Mouse (Mus musculus): ENCODE data around the gene Rpp21.
"Not testable (repeated sequence)": the region's sequence is repeated elsewhere in the genome, so short reads cannot be mapped to it uniquely, and the experiment has no call there.

Rpp21 gene

GRCm38 (mm10) chr17:36237321-36237921, 20.4 kb downstream of the Rpp21 start:
- no peak for DNase-seq (ENCODE audit: low read depth in 1 of 2, low spot score in 2 of 2)

GRCm38 (mm10) chr17:36235300-36235699, 22.6 kb downstream of the Rpp21 start:
- not testable (repeated sequence) for DNase-seq (ENCODE audit: low read depth in 1 of 2, low spot score in 2 of 2)

DNA sequence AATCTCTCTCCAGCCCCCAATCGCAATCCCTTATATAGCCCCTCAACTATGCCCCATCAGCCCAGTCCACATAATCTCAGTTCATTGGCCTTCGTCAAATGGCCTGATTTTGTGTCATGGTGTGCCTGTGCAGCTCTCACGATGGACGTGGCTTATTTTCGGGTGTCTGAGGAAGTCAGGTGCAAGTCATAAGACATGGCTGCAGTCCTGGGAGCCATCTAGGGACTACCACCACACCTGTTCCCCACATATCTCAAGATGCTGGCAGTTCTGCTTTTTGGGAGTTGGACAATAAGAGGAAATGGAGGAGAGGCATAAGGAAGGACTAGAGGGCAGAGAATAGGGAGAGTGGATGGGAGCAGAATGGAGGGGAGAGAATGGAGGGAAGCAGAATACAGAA, 24.3 kb downstream of the Rpp21 start:
- DNase-seq (ENCODE audit: low read depth in 1 of 2, low spot score in 2 of 2) = no peak

- peak; percentile 19 to 64 for DNase-seq (ENCODE audit: low read depth in 1 of 2, low spot score in 2 of 2)
Measured at GRCm38 (mm10) chr17:36231318-36231717, 26.6 kb downstream of the Rpp21 start.

DNA sequence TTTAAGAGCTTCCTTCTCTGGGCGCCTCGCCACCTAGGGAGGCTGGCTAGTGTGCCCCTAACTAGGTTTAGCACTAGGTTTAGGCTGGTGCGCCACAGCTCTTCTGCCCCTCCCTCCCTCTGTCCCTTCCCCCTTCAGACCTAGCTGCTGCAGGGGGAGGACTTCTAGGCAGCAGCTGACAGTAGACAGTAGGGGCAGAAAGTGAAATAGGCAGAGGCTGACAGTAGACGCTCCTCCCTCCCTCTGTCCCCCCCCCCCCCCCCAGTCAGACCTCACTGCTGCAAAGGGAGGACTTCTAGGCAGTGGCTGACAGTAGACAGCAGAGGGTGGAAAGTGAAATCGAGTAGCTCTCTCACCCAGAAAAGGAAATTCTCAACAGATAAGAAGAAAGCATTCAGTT, 28.8 kb downstream of the Rpp21 start:
- no peak for DNase-seq (ENCODE audit: low read depth in 1 of 2, low spot score in 2 of 2)

GRCm38 (mm10) chr17:36226921-36227320, 30.9 kb downstream of the Rpp21 start:
- DNase-seq (ENCODE audit: low read depth in 1 of 2, low spot score in 2 of 2) = no peak

DNA sequence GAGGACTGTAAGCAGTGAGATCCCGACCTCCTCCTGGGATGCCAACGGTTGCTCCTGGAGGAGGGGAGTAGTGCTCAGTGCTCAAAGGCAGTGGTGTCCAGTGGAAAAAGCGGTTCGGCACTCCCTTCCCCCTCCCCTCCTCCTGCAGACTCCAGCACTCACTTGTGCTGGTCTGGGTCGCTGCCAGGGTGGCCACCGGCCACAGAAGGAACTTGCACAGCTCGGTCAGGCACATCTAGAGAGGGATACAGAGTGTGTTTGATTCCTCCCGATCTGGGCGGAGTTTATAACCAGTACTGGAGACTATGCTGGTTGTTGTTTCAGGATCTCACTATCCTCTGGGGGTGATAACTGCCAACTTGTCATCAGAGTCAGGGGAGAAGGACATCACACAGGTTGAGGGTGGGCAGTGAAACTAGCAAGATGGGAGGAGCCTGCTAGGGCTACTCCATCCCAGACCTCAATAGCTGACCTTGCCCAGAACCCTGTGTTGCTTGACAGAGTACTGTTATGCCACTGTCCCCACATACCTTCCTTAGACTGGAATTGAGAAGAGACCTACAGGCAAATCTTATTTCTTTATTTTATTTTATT, 32.5 kb downstream of the Rpp21 start:
- DNase-seq (ENCODE audit: low read depth in 1 of 2, low spot score in 2 of 2) = no peak

- DNase-seq (ENCODE audit: low read depth in 1 of 2, low spot score in 2 of 2) = no peak
Measured at GRCm38 (mm10) chr17:36224451-36224850, 33.4 kb downstream of the Rpp21 start.

GRCm38 (mm10) chr17:36218594-36219155, 39.2 kb downstream of the Rpp21 start:
- DNase-seq (ENCODE audit: low read depth in 1 of 2, low spot score in 2 of 2) = no peak

- DNase-seq (ENCODE audit: low read depth in 1 of 2, low spot score in 2 of 2) = no peak
Measured at GRCm38 (mm10) chr17:36215586-36215985, 42.3 kb downstream of the Rpp21 start.

DNA sequence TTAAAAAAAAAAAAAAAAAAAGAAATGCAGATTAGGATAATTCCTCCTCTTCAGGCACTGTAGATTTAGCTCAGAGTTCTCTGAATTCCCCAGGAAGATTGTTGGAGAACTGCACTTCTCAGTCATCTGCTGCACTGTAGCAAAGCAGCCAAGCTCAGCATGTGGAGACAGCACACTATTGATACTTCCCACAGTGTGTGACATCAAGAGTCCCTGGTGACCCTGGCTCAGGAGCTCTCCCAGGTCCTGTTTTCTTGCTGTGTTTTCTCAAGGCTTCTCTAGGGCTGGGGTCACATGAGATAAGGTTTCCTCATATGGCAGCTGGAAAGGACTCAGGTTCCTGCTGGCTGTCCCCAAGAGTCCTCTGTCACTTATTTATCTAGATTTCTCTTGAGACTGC, 51.0 kb downstream of the Rpp21 start:
- DNase-seq (ENCODE audit: low read depth in 1 of 2, low spot score in 2 of 2) = no peak

DNA sequence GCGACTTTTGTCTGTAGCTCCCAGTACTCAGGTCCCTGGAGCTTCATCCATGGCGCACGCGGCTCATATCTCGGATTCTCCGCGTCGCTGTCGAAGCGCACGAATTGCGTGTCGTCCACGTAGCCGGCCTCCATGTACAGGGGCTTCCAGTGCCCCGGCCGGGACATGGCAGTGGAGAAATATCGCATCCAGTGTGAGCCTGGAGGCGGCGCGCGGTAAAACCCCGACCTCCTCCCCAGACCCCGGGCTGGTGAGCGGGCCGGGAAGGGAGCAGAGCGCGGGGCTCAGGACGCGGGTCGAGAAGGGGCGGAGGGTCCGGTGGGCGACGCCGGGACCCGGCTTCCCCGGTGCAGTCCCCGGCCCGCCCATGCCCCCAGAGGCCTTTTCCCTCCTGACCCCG, 52.0 kb downstream of the Rpp21 start:
- DNase-seq (ENCODE audit: low read depth in 1 of 2, low spot score in 2 of 2) = no peak
